Mouse (Mus musculus) hindbrain, embryonic 12.5 days (tissue): ENCODE results near the gene Rps29. TPM values are rescaled to one million over a fixed set of nuclear protein-coding genes. Genes with fewer than 3 reads are reported as not detected.

Experiments
- microRNA-seq: library from miRNA; unstranded; fragments of <30 nt; microRNA quantifications from one replicate; pipeline ENCODE4, GENCODE M21; 2017
- polyA plus RNA-seq: library from polyadenylated mRNA; unstranded; fragments of >200 nt; fragmentation: Nextera tagmentation; extraction: Ambion mirVana; gene quantifications from 2 replicates; pipeline ENCODE4 v1.2.1, GENCODE M21; 2016

The Rps29 gene
- polyA plus RNA-seq, 1 experiment from 2014 or later = 1,375 TPM

Small RNAs within 50 kb of the gene (microRNA-seq; reads per million reads assigned to microRNA genes)
- gene Gm47287 (not detected), gene Gm47295 (0.81 reads per million)

Other genes with a start within 250 kb of the Rps29 start
- gene Lrr1, start 9.6 kb upstream of the Rps29 start, polyA plus RNA-seq = 15.0 and 15.5 TPM in 2 replicates
- gene Rpl36al, start 24.9 kb upstream of the Rps29 start, polyA plus RNA-seq = 409 and 448 TPM in 2 replicates
- gene Mgat2, start 25.0 kb upstream of the Rps29 start, polyA plus RNA-seq = 53.2 and 60.2 TPM in 2 replicates
- gene Gm49383, start 37.9 kb upstream of the Rps29 start, polyA plus RNA-seq = 21.4 and 24.7 TPM in 2 replicates
- gene Dnaaf2, start 39.2 kb upstream of the Rps29 start, polyA plus RNA-seq = 12.7 and 13.1 TPM in 2 replicates
- 20.0 and 21.0 TPM in 2 replicates for gene Gm49384, start 45.1 kb upstream of the Rps29 start, polyA plus RNA-seq
- 15.3 and 15.7 TPM in 2 replicates for gene Pole2, start 69.0 kb upstream of the Rps29 start, polyA plus RNA-seq
- 5.8 and 6.6 TPM in 2 replicates for gene Klhdc1, start 82.0 kb upstream of the Rps29 start, polyA plus RNA-seq
- 257 and 262 TPM in 2 replicates for gene Klhdc2, start 137.5 kb upstream of the Rps29 start, polyA plus RNA-seq
- 82.0 and 90.7 TPM in 2 replicates for gene Nemf, start 198.0 kb upstream of the Rps29 start, polyA plus RNA-seq
- 56.1 and 61.9 TPM in 2 replicates for gene Arf6, start 213.0 kb upstream of the Rps29 start, polyA plus RNA-seq
- gene Gm9887, start 213.3 kb upstream of the Rps29 start, polyA plus RNA-seq = 1.1 and 1.8 TPM in 2 replicates